Mouse (Mus musculus): ENCODE measurements around the gene Ang2. TPM values are rescaled to one million over a fixed set of nuclear protein-coding genes. Genes with fewer than 3 reads are reported as not detected.
"Not testable (repeated sequence)": the region's sequence is repeated elsewhere in the genome, so short reads cannot be mapped to it uniquely, and the experiment has no call there.

The Ang2 gene
- not detected in 2 replicates for polyA plus RNA-seq (2015; fragmentation: Nextera tagmentation; extraction: Ambion mirVana)

DNA sequence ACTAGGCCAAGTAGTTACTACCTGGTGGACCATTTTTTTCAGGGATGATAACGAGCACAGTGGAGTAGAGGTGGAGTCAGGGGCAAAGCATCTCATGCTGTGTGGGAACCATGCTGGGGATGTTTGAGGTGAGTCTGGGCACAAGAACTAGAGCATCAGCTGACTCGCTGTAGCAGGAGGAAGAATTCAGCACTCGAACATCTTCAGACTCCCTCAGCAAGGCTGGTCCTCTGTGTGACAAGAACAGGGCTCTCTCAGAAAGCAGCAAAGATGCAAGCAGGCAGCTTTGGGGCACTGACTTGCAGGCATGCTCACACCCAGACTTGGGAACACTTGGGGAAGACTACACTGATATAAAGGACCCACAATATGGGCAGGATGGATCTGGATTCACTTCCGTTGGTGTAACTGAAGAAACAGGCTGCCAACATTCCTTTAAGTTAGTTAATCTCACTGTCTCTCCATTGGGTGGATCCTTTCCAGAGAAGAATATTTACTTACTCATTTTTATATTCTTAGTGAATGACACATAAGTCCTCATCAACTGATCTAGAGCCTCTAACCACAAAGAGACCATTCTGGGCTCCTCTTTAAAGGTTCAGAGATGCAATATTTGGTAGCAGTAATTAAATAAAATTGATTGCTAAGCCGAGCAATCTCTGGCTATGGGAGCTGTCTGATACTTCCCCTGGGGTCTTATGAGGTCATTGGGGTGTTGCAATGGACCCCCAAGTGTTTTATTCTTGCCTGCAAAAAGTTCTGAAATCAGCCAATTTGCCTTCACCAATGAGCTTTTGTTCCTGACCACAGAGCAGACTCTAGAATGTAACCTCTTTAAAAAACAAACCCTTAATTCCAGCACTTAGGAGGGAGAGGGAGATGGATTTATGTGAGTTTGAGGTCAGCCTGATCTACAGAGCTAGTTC is at the start of gene Ang2:
Gene Ang2 (minus strand): TSS at position 51 of the 926 bp plus-strand sequence.
- no peak within 1 kb of the TSS for H3K27ac ChIP-seq (ENCODE audit: low read length)
- ATAC-seq = no peak
- WGBS = 89% methylated on average over 5 of the region's 5 CpGs
- H3K9me3 ChIP-seq (replicated peaks; ENCODE audit: control insufficient read depth, low read length, poor library complexity, severe bottlenecking) = no peaks in the 10 kb centered on the region
- H3K4me1 ChIP-seq (ENCODE audit: control insufficient read depth, insufficient read depth, low read length) = no peaks in the 10 kb centered on the region
- no peak within 1 kb of the TSS for H3K4me2 ChIP-seq (ENCODE audit: low read length)
- no peak within 1 kb of the TSS for H3K4me3 ChIP-seq (ENCODE audit: low read depth, low read length)
- H3K36me3 ChIP-seq (ENCODE audit: control insufficient read depth, insufficient read depth, low read length) = no peaks in the 10 kb centered on the region
- no peak within 1 kb of the TSS for H3K9ac ChIP-seq (ENCODE audit: low read depth, low read length)
- no peaks in the 10 kb centered on the region for H3K27me3 ChIP-seq (ENCODE audit: control insufficient read depth, insufficient read depth, low read depth, low read length)

DNA sequence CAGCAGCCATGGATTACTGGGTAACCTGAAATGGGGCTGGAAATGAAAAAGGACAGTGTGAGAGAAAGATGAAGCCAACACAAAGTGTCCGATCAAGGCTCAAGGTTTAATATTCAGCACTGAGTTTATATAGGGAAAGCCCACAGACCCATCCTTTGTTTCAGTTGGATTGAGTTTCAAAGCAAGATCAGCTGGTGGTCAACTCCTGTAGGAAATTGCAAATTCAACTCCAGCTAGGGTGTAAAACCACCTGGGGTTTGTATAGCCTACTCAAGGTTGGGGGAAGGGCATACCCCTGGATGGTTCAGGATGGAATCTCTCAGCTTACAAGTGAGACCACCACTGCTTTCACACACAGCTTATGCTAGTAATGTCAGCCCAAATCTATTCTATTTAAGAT is 48.8 kb upstream of the Ang2 start:
- Histone ChIP-seq H3K27me3 (ENCODE audit: control insufficient read depth, insufficient read depth, low read depth, low read length) (no peaks in the 10 kb centered on the region), H3K4me1 (ENCODE audit: control insufficient read depth, insufficient read depth, low read length) (no peaks in the 10 kb centered on the region), H3K9ac (ENCODE audit: low read depth, low read length) (no peak overlapping the region), H3K36me3 (ENCODE audit: control insufficient read depth, insufficient read depth, low read length) (no peaks in the 10 kb centered on the region), H3K27ac (ENCODE audit: low read length) (no peak overlapping the region), H3K4me2 (ENCODE audit: low read length) (no peak overlapping the region), H3K9me3 (replicated peaks; ENCODE audit: control insufficient read depth, low read length, poor library complexity, severe bottlenecking) (no peaks in the 10 kb centered on the region), H3K4me3 (ENCODE audit: low read depth, low read length) (no peak overlapping the region)
- 89% methylated on average over 1 of the region's 1 CpGs for WGBS
- ATAC-seq = no peak

DNA sequence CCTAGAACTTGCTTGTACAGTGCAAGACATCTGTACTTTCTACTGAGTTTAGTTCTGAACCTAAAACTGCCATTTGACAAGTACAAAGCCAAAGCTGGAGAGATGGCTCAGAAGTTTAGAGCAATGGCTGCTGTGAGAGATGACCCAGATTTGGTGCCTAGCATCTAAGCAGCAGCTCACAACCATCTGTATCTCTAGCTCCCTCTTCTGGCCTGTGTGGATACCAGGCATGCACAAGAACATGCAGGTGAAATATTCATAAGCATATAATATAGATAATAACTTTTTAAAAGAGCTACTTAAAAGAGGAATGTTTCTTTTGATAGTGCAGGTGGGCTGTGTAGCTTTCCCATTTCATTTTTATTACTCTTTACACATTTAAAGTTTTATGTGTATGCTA is 42.0 kb upstream of the Ang2 start:
- H3K9me3 ChIP-seq (replicated peaks; ENCODE audit: control insufficient read depth, low read length, poor library complexity, severe bottlenecking) = no peaks in the 10 kb centered on the region
- no peaks in the 10 kb centered on the region for H3K36me3 ChIP-seq (ENCODE audit: control insufficient read depth, insufficient read depth, low read length)
- H3K4me1 ChIP-seq (ENCODE audit: control insufficient read depth, insufficient read depth, low read length) = no peaks in the 10 kb centered on the region
- H3K4me2 ChIP-seq (ENCODE audit: low read length) = no peak overlapping the region
- no peak for ATAC-seq
- H3K27me3 ChIP-seq (ENCODE audit: control insufficient read depth, insufficient read depth, low read depth, low read length) = no peaks in the 10 kb centered on the region
- no peak overlapping the region for H3K27ac ChIP-seq (ENCODE audit: low read length)
- no peak overlapping the region for H3K9ac ChIP-seq (ENCODE audit: low read depth, low read length)
- no peak overlapping the region for H3K4me3 ChIP-seq (ENCODE audit: low read depth, low read length)

DNA sequence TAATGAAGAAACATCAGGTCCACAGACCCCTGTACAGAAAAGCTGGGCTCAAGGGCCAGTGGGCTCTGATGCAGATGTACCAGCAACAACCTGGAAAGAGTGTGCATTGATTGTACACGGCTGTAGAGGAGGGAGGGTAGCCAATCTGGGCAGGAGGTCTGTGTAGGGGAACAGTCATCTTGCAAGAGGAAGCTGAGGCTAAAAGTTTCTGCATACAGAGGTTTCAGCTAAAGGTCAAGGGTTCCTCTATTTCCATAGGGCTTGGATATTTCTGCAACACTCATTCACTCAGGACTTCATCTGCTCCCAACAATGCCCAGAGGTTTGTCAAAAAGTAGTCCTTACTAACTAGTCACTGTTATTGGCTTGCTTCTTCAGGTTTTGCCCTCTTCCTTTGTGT is 38.5 kb upstream of the Ang2 start:
- WGBS = 94% methylated on average over 1 of the region's 1 CpGs
- H3K4me2 ChIP-seq (ENCODE audit: low read length); ATAC-seq; H3K9ac ChIP-seq (ENCODE audit: low read depth, low read length); H3K27ac ChIP-seq (ENCODE audit: low read length); H3K4me3 ChIP-seq (ENCODE audit: low read depth, low read length); H3K9me3 ChIP-seq (replicated peaks; ENCODE audit: control insufficient read depth, low read length, poor library complexity, severe bottlenecking); H3K27me3 ChIP-seq (ENCODE audit: control insufficient read depth, insufficient read depth, low read depth, low read length); H3K4me1 ChIP-seq (ENCODE audit: control insufficient read depth, insufficient read depth, low read length); H3K36me3 ChIP-seq (ENCODE audit: control insufficient read depth, insufficient read depth, low read length): not testable (repeated sequence)

DNA sequence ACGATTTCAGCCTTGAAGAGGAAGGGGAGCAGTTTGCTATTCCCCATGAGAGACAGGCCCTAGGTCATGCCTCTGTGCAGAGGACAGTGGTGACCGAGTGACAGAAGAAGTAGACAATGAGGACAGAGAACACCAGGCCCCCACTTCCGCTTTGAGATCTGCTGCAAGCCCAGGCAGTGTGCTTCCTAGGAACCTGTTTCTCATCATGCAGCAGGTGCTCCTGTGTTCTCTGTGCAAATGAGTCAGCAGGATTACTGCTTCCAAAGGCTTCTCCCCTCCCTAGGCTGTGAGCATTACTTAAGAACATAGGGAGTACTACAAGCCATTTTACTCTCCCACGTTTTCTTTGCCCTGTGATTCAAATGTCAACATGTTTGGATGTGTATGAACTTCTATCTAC is 30.7 kb upstream of the Ang2 start:
- WGBS = 58% methylated on average over 4 of the region's 4 CpGs
- H3K9ac ChIP-seq (ENCODE audit: low read depth, low read length); ATAC-seq; H3K4me3 ChIP-seq (ENCODE audit: low read depth, low read length); H3K9me3 ChIP-seq (replicated peaks; ENCODE audit: control insufficient read depth, low read length, poor library complexity, severe bottlenecking); H3K27me3 ChIP-seq (ENCODE audit: control insufficient read depth, insufficient read depth, low read depth, low read length); H3K27ac ChIP-seq (ENCODE audit: low read length); H3K4me2 ChIP-seq (ENCODE audit: low read length); H3K4me1 ChIP-seq (ENCODE audit: control insufficient read depth, insufficient read depth, low read length); H3K36me3 ChIP-seq (ENCODE audit: control insufficient read depth, insufficient read depth, low read length): not testable (repeated sequence)

DNA sequence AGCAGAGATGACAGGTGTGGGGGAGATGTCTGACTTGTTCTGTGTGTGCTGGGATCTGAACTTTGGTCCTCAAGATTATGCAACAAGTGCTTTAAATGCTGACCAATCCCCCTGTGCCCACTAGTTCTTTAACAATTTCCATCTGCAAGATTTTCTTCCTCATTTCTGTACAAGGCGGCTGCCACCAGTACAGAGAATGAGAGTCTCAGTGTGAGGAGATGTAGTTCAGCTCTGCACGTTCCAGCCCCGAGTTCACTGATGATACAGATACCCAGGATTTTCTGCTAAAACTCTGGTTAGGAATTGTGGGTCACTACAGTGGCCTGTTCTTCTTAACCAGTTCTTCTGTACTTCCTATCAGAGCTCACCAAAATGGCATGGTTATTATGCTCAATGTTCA is 21.1 kb upstream of the Ang2 start:
- not testable (repeated sequence) for H3K27me3 ChIP-seq (ENCODE audit: control insufficient read depth, insufficient read depth, low read depth, low read length); H3K9ac ChIP-seq (ENCODE audit: low read depth, low read length); ATAC-seq; H3K4me1 ChIP-seq (ENCODE audit: control insufficient read depth, insufficient read depth, low read length); H3K4me3 ChIP-seq (ENCODE audit: low read depth, low read length); H3K9me3 ChIP-seq (replicated peaks; ENCODE audit: control insufficient read depth, low read length, poor library complexity, severe bottlenecking); H3K4me2 ChIP-seq (ENCODE audit: low read length); H3K27ac ChIP-seq (ENCODE audit: low read length); H3K36me3 ChIP-seq (ENCODE audit: control insufficient read depth, insufficient read depth, low read length)
- WGBS = 95% methylated on average over 3 of the region's 3 CpGs

DNA sequence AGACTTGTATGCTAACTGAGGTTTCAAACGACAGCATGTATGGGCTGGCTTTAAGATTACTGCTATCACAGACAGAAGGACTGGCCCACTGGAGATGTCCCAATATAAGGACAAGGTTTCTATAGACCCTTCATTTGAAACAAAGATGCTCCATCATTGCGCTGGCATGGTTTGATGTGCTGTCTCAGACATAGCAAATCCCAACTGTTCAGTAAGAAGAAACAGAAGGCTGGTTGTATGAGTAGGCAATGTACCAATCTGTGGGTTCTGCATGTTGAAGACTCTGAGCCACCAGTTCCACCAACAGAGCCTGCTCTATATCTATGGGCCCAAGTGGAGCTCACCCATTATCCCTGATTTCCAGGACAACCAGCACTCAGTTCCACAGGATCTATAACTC is 4.2 kb upstream of the Ang2 start, which contains the start of gene Ear14:
Gene Ear14 (plus strand): TSS at position 277 of the 400 bp plus-strand sequence.
- Histone ChIP-seq H3K4me2 (ENCODE audit: low read length) (no peak within 1 kb of the TSS), H3K27ac (ENCODE audit: low read length) (no peak within 1 kb of the TSS), H3K4me1 (ENCODE audit: control insufficient read depth, insufficient read depth, low read length) (no peaks in the 10 kb centered on the region), H3K9ac (ENCODE audit: low read depth, low read length) (no peak within 1 kb of the TSS), H3K36me3 (ENCODE audit: control insufficient read depth, insufficient read depth, low read length) (no peaks in the 10 kb centered on the region), H3K4me3 (ENCODE audit: low read depth, low read length) (no peak within 1 kb of the TSS), H3K27me3 (ENCODE audit: control insufficient read depth, insufficient read depth, low read depth, low read length) (no peaks in the 10 kb centered on the region), H3K9me3 (replicated peaks; ENCODE audit: control insufficient read depth, low read length, poor library complexity, severe bottlenecking) (no peaks in the 10 kb centered on the region)
- ATAC-seq = no peak
- 92% methylated on average over 2 of the region's 2 CpGs for WGBS

DNA sequence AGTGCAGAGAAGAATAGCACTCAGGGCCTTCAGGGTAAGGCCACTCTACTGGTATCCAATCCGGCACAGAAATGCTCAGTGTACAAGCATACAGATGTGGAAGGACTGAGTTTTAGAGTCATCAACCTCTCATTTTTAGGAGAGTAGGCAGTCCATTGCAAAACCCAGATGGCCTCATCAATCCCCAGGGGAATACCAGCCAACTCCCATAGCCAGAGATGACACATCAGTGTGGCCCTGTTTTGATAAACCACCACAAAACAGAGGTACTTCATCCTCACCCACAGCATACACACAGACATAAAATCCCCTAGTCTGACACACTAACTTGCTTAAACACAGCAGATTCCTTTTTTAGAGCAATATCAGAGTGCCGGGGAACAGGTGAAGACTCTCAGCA is 1.5 kb upstream of the Ang2 start:
- Histone ChIP-seq H3K27me3 (ENCODE audit: control insufficient read depth, insufficient read depth, low read depth, low read length) (no peaks in the 10 kb centered on the region), H3K4me2 (ENCODE audit: low read length) (no peak overlapping the region), H3K9me3 (replicated peaks; ENCODE audit: control insufficient read depth, low read length, poor library complexity, severe bottlenecking) (no peaks in the 10 kb centered on the region), H3K4me1 (ENCODE audit: control insufficient read depth, insufficient read depth, low read length) (no peaks in the 10 kb centered on the region), H3K36me3 (ENCODE audit: control insufficient read depth, insufficient read depth, low read length) (no peaks in the 10 kb centered on the region), H3K4me3 (ENCODE audit: low read depth, low read length) (no peak overlapping the region), H3K9ac (ENCODE audit: low read depth, low read length) (no peak overlapping the region), H3K27ac (ENCODE audit: low read length) (no peak overlapping the region)
- no peak for ATAC-seq
- WGBS = 92% methylated on average over 2 of the region's 2 CpGs

DNA sequence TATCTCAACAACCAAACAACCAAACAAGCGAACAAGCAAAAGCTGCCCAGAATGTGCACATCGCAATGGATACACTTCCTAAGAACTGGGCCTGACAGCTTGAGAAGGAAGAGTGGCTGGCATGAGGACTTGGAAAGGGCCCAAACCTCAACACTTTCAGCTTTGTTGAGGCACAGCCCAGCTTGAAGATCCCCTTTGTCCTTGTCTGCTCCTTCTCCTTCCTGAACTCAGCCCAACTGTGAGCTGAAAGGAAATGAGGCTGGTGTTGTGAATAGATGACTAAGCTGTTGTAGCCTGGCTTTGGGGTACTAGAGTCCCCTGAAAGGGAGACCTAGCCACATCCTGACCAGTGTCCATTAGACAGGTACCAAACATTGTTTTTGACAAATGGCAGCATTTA is 1.1 kb upstream of the Ang2 start:
- no peak for ATAC-seq

More for the DNA sequence above, 1.1 kb upstream of the Ang2 start:
- Histone ChIP-seq H3K27me3 (ENCODE audit: control insufficient read depth, insufficient read depth, low read depth, low read length) (no peaks in the 10 kb centered on the region), H3K9ac (ENCODE audit: low read depth, low read length) (no peak overlapping the region), H3K36me3 (ENCODE audit: control insufficient read depth, insufficient read depth, low read length) (no peaks in the 10 kb centered on the region), H3K9me3 (replicated peaks; ENCODE audit: control insufficient read depth, low read length, poor library complexity, severe bottlenecking) (no peaks in the 10 kb centered on the region), H3K4me2 (ENCODE audit: low read length) (no peak overlapping the region), H3K4me1 (ENCODE audit: control insufficient read depth, insufficient read depth, low read length) (no peaks in the 10 kb centered on the region), H3K4me3 (ENCODE audit: low read depth, low read length) (no peak overlapping the region), H3K27ac (ENCODE audit: low read length) (no peak overlapping the region)
- WGBS = 96% methylated on average over 2 of the region's 2 CpGs

Data from midbrain, embryonic 16.5 days (tissue).